Mouse (Mus musculus): Measurements from ENCODE around the gene Sipa1l1.

DNA sequence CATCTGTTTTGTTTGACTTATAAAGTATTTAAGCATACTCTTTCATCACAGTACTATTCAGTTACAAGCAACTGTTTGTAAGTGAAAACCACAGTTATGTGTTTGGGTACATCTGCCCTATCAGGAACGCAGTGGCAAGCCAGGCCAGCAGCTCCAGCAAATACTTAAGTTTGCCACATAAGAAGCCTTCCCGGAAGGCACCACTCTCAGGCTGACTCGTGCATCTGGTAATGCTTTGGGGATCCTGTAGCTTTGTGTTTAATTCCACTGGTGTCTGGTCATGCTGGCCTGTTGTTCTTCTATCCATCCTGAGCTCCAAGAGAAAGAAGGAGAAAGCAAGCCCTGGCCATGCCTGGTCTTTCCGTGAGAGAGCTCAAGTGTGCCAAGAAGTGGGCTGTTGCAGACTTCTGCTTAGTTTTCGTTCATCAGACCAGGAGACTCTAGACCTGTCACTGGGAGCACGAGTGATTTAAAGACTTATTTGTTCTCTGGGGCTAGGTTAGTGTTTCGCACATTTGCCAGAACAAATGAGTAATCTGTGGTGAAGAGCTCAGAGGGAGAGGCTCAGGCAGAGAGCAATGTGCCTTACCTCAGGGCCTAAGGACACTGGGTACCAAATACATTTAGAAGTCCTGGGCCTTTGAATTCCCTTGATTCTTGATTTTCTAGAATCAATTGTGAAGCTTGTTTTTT is 153.8 kb downstream of the Sipa1l1 start:
- TF ChIP-seq CHD2 (IDR thresholded peaks at IDR 0.05; ENCODE audit: low read depth, low read length) (no peak), HCFC1 (IDR thresholded peaks at IDR 0.05; ENCODE audit: borderline replicate concordance, insufficient read depth, low read length) (no peak)

Data from ES-E14 (cell line).